Mouse (Mus musculus) large intestine, adult 2 months (tissue): Measurements from ENCODE around the gene Lrrc38. TPM values are rescaled to one million over a fixed set of nuclear protein-coding genes. Genes with fewer than 3 reads are reported as not detected.
A peak's percentile ranks its signal among the peaks of the same experiment; 100 is the strongest.

Experiments
- DNase-seq: peaks from one replicate; pipeline ENCODE4 v3.0.0-alpha.2; 2012; ENCODE audit warnings: low read depth, low spot score
- WGBS: fragments of 180-500 bp; shearing (Covaris S2); methylation state at CpG from one replicate; pipeline ENCODE4 v1.1.7; 2018; 5-methylcytosine and 5-hydroxymethylcytosine counted together
- polyA plus RNA-seq: library from polyadenylated mRNA; depleted of rRNA; stranded (reverse); fragments of >200 nt; gene quantifications from 2 replicates; pipeline ENCODE4 v1.2.3, GENCODE M21; 2012

The Lrrc38 gene
- polyA plus RNA-seq, 1 experiment: not detected

- DNase-seq: no peak
- 42% methylated on average over 5 of the region's 5 CpGs for WGBS
These were observed 879 bp upstream of the Lrrc38 start for GRCm38 (mm10) chr4:143348678-143349077.

- no peak for DNase-seq
- WGBS: 4% methylated on average over 72 of the region's 72 CpGs
These were observed 774 bp downstream of the Lrrc38 start for GRCm38 (mm10) chr4:143350047-143351015.

GRCm38 (mm10) chr4:143352301-143352700 lies 2.7 kb downstream of the Lrrc38 start:
- 75% methylated on average over 4 of the region's 4 CpGs for WGBS
- no peak for DNase-seq

GRCm38 (mm10) chr4:143361520-143361919 lies 12.0 kb downstream of the Lrrc38 start:
- 62% methylated on average over 10 of the region's 10 CpGs for WGBS
- no peak for DNase-seq

DNA sequence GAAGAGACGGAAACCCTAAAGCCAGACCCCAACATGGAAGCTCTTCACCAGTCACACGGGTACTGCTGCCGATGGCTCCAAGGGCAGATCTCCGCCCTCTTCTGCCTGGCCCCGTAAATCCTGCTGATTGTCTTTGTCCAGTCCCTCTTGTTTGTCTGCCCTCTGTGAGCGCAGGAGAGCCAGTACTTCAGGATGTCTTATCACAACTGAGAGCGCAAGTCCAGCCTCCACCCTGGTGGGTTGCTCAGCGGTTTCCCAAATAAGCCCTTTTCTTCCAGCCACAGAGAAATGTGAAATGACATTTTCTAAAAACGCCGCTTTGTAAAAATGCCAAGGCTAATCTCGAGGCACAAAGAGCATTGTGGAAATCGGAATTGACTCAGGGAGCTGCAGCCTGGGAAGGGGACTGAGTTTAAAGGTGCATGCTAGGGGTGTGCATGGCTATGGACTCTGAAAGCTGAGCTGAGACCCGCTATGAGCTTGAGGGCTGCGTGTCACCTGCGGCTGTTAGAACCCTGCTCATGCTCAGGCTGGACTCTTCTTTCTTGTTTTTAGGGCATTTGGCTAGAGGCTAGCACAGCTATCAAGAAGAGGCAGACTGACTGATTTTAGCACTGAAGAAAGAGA lies 17.0 kb downstream of the Lrrc38 start:
- no peak for DNase-seq
- 40% methylated on average over 15 of the region's 15 CpGs for WGBS

GRCm38 (mm10) chr4:143379480-143379879 lies 29.9 kb downstream of the Lrrc38 start:
- DNase-seq: no peak
- 35% methylated on average over 7 of the region's 7 CpGs for whole genome bisulfite sequencing

DNA sequence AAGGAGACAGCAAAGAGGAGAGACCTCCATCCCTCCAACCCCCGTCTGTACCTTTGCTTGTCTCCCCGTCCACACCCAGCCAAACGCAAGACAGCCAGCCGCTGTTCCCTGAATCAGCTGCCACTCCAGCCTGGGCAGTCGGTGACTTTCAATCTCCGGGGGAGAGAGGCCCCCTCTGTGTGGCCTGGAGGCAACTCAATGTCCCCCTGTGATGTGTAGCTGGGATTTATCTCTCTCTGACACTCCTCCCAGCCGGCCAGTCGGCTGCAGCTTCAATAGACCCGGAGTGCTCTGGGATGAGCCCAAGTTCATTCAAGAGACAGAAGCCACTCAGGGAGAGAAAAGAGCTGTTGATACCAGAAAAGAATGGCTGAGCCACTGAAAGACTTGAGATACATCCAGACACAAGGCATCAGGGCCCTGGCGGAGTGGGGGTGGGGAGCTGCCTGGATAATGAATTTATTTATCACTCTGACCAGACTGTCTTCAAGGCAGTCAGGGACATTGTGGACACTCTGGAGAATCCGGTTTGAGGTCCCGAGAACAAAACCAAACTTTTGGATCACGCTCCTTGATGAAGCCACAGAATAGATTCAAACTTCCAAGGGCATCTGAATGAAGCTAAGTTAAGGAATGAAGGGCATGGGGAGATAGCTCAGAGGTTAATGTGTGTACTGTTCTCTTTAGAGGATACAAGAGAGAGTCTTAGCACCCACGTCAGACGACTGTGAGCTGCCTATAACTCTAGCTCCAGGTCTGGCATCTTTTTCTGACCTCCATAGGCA lies 30.6 kb downstream of the Lrrc38 start:
- no peak for DNase-seq
- 29% methylated on average over 15 of the region's 15 CpGs for WGBS

DNA sequence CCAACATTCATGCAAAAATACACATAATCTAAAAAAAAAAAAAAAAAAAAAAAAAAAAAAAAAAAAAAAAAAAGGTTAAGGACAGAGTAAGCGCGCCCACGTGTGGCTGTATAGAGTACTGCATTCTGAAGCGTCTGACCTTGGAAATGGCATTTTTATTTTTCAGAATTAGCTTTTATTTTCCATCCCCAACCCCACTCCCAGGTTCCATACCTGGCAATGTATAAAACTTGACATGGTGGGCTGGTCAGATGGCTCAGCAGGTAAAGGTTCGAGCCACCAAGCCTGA lies 31.1 kb downstream of the Lrrc38 start:
- no peak for DNase-seq
- WGBS: 0% methylated on average over 5 of the region's 5 CpGs

- 78% methylated on average over 3 of the region's 3 CpGs for WGBS
These were observed 32.6 kb downstream of the Lrrc38 start for GRCm38 (mm10) chr4:143382163-143382562.

GRCm38 (mm10) chr4:143383646-143384045 lies 34.1 kb downstream of the Lrrc38 start:
- WGBS: 42% methylated on average over 4 of the region's 4 CpGs
- DNase-seq: no peak

More at GRCm38 (mm10) chr4:143382163-143382562, 32.6 kb downstream of the Lrrc38 start:
- DNase-seq: no peak

DNA sequence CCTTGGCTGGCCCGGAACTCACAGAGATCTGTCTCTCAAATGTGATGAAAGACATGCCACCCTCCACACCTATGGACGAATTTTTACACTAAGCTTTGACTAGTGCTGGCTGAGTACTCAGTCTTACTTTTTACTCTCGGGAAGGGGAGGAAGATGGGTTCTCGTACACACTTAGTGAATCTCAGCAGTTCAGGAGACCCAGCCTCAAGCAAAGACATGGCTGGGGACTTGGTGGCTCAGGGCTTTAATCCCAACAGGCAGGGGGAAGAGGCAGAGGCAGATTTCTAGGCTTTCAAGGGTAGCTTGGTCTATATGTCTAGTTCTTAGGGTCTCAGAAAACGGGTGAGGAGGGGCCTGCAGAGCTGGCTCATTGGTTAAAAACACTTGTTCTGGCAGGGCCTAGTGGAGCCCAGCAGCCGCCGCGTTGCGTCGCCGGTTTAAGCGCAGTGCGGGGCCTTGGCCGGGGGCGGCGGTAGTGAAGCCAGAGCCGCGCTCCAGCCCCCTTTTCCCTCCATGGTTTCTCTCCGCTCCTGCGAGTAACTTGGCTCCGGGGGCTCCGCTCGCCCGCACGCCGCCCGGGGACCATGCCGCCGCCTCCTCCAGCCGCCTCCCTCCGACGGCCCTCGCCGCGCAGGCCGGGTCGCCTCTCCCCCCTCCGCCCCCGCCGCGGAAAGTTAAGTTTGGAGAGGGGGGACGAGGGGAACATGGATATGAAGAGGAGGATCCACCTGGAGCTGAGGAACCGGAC lies 39.6 kb downstream of the Lrrc38 start:
- no peak for DNase-seq
- 11% methylated on average over 32 of the region's 43 CpGs for WGBS

- DNase-seq: no peak
- 82% methylated on average over 26 of the region's 26 CpGs for WGBS
These were observed 44.6 kb downstream of the Lrrc38 start, which contains the start of gene Pramel1 for GRCm38 (mm10) chr4:143394181-143394580. Pramel1 (plus strand) TSS chr4:143394428.

DNA sequence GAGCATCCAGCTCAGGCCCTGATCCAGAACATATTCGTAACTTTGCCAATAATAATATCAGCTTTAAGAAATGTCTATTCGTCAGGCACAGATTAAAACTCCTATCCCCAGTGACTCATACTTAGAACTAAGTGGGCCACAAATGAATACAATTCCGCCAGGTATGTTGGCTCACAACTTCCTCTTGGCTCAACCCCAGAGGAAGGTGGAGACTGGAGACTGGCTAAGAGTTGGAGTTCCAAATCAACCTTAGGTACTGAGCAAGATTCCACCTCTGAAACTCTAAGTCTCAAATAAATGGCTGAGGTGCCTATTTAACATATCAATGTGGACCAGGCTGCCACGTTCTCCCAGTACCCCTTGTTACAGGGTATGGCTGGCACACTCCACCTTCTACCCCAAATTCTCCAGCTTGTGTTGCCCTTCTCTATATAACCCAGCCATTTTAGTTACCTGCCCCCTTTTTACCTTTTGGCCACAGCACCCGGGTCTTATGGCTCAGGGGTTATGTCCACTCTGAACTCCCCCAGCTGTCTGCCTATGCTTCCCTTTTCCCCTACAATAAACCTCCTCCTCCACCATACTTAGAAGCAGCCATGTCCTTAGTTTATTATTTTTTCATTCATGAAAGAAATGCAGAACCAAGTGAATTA lies 62.1 kb downstream of the Lrrc38 start:
- peak; percentile 32 for DNase-seq
- 50% methylated on average over 5 of the region's 5 CpGs for WGBS

- under 1% methylated on average over 50 of the region's 50 CpGs for WGBS
- peak; percentile 90 for DNase-seq
These were observed 62.9 kb downstream of the Lrrc38 start, which contains the start of gene Pramef8 for GRCm38 (mm10) chr4:143412219-143413092. Pramef8 (plus strand) TSS chr4:143412426.

GRCm38 (mm10) chr4:143413621-143414020 lies 64.1 kb downstream of the Lrrc38 start:
- DNase-seq: no peak
- 100% methylated on average over 1 of the region's 1 CpGs for WGBS

GRCm38 (mm10) chr4:143414121-143414520 lies 64.6 kb downstream of the Lrrc38 start:
- WGBS: 95% methylated on average over 3 of the region's 3 CpGs
- no peak for DNase-seq
